Mouse (Mus musculus): ENCODE measurements around the gene Sec16b. TPM values are rescaled to one million over a fixed set of nuclear protein-coding genes. Genes with fewer than 3 reads are reported as not detected.

The Sec16b gene
- polyA plus RNA-seq, 1 experiment from 2014 or later, result 2.6 TPM

DNA sequence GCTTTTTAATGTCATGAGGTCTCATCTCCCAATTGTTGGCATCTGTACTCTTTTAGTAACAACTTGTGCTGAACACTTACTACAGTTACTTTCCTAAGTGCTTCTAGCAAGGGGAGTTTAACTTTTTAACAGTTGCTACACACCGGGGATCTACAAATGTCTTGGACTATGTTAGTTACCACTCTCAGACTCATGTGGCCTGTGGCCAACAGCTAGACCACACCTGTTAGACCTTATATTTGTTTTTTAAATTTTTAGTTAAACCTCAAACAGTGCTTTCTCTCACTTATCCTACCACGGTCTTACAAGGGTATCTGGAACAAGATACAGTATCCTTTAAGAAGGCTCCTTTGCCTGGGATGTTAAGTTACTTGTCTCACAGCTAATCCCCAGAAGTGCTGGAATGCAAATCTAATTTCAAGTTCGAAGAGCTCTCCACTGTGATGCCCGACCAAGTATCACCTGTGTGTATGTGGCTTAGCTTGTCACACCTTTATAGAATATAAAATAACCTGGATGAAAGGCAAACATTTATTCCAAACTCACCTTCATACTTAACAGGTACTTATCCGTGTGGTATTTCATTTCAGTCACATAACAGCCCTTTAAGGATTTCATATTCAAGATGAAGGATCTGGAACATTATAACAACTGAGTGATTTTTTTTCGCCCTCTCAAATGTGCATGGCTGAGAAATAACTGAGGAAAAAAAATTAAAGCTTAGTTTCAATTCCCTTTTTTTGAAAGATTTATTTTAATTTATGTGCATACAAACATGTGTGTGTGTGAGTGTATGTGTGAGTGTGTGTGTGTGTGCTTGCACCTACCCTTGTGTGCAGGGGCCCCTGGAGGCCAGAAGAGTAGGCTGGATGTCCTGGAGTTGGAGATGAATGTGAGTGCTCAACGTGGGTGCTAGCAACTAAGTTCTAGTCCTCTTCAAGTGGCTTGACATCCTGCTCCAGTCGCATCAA lies 10.6 kb downstream of the Sec16b start:
- 0 out of 2 replicates have a peak, but pooled peaks cover 2% of the 10 kb centered on the region for H3K4me1 ChIP-seq
- no peak overlapping the region for H3K27ac ChIP-seq
- H3K4me3 ChIP-seq (replicated peaks), result no peak overlapping the region
- H3K9ac ChIP-seq, result no peak overlapping the region
- no peaks in the 10 kb centered on the region for H3K36me3 ChIP-seq
- no peak overlapping the region for H3K4me2 ChIP-seq
- ATAC-seq (replicated peaks; ENCODE audit: low FRiP score), result no peak
- no peaks in the 10 kb centered on the region for H3K27me3 ChIP-seq
- 87% methylated on average over 8 of the region's 8 CpGs for WGBS
- no peaks in the 10 kb centered on the region for H3K9me3 ChIP-seq (replicated peaks)

DNA sequence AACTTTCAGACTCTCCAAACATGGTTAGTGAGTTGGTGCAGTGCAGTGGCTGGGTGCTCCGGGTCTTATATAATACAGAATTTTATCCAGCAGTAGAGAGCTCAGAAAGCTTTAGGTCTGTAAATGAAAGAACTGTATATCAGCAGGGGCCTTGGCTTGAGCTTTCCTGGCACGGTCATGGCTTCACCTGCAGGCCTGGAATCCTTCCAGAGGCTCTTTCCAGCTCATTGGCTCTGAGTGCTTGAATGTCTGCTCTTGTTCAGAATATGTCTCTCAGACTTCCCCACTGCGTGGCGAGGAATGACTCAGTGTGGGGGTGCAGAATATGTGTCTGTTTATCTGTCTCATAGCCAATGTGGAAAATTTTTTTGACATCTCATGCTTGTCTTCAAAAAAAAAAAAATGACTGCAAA lies 11.6 kb downstream of the Sec16b start:
- WGBS, result 44% methylated on average over 4 of the region's 4 CpGs
- no peak overlapping the region for H3K4me2 ChIP-seq
- H3K4me3 ChIP-seq (replicated peaks), result no peak overlapping the region
- H3K9me3 ChIP-seq (replicated peaks), result no peaks in the 10 kb centered on the region
- H3K27ac ChIP-seq, result no peak overlapping the region
- ATAC-seq (replicated peaks; ENCODE audit: low FRiP score), result 0 out of 2 replicates have a peak, but pooled peaks have one; percentile 29
- H3K9ac ChIP-seq, result no peak overlapping the region
- H3K4me1 ChIP-seq, result 0 out of 2 replicates have a peak, but pooled peaks cover 2% of the 10 kb centered on the region
- no peaks in the 10 kb centered on the region for H3K27me3 ChIP-seq
- H3K36me3 ChIP-seq, result no peaks in the 10 kb centered on the region

GRCm38 (mm10) chr1:157519396-157519795 lies 12.9 kb downstream of the Sec16b start:
- Histone ChIP-seq H3K27me3 (no peaks in the 10 kb centered on the region), H3K9ac (no peak overlapping the region), H3K4me1 (0 out of 2 replicates have a peak, but pooled peaks cover 2% of the 10 kb centered on the region), H3K27ac (no peak overlapping the region), H3K4me3 (replicated peaks) (no peak overlapping the region), H3K9me3 (replicated peaks) (no peaks in the 10 kb centered on the region), H3K36me3 (no peaks in the 10 kb centered on the region), H3K4me2 (no peak overlapping the region)
- no peak for ATAC-seq (replicated peaks; ENCODE audit: low FRiP score)
- WGBS, result 83% methylated on average over 2 of the region's 2 CpGs

DNA sequence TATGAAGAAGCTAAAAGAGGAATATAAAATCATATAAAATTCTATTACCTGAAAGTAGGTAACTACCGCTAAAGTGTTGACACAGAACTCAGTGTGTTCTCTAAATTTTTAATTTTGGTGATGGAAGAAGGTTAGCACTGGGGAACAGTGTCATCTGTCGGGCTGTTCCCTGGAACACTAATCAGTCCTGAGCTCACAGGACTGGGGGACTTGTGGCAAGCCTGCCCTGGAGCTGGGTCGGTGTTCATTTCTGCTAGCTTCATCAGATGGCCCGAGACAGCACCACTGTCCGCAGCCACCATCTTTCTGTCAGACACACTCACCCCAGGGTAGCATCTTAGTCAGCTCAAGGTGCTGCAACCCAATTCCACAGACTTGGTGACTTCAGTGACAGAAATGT lies 15.8 kb downstream of the Sec16b start:
- Histone ChIP-seq H3K9me3 (replicated peaks) (no peaks in the 10 kb centered on the region), H3K9ac (no peak overlapping the region), H3K27ac (no peak overlapping the region), H3K4me2 (no peak overlapping the region), H3K27me3 (no peaks in the 10 kb centered on the region), H3K4me1 (0 out of 2 replicates have a peak, but pooled peaks cover 2% of the 10 kb centered on the region), H3K4me3 (replicated peaks) (no peak overlapping the region), H3K36me3 (no peaks in the 10 kb centered on the region)
- ATAC-seq (replicated peaks; ENCODE audit: low FRiP score), result no peak
- WGBS, result 92% methylated on average over 5 of the region's 5 CpGs

GRCm38 (mm10) chr1:157524775-157525174 lies 18.2 kb downstream of the Sec16b start:
- H3K9ac ChIP-seq, result no peak overlapping the region
- no peak overlapping the region for H3K27ac ChIP-seq
- no peak overlapping the region for H3K4me3 ChIP-seq (replicated peaks)
- no peak overlapping the region for H3K4me2 ChIP-seq
- H3K9me3 ChIP-seq (replicated peaks), result no peaks in the 10 kb centered on the region
- H3K27me3 ChIP-seq, result no peaks in the 10 kb centered on the region
- no peaks in the 10 kb centered on the region for H3K36me3 ChIP-seq
- no peaks in the 10 kb centered on the region for H3K4me1 ChIP-seq
- ATAC-seq (replicated peaks; ENCODE audit: low FRiP score), result no peak
- WGBS, result 85% methylated on average over 7 of the region's 7 CpGs

DNA sequence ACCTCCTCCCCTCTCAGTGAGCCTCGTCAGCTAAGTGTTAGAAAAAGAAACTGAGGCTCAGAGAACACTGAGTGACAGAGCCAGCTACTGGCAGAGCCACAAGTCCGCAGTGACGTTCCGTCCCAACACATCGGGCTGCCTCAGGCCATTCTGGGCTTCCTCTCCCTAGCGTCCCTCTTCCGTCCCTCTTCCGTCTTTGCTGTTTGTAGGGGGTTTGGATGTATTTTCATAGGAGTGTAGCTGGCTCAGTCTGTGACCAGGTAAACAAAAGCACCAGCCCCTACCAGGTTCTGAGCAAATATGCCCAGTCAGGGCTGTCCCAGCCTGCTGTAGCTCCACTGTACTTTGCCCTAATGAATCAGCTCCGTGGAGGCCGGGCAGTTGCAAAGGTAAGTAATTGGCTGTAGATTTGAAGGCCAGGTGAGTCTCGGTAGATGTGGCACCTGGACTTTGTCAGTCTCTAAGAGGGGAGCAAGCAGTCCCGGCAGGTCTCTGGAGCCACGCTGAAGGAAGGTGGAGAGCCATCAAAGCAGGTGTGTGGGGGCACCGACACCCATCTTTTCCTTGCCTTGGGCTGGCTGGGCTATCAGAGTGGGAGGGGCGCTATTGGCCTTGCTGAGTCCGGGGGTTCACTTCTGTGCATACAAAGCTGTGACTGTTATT lies 19.3 kb downstream of the Sec16b start:
- H3K27me3 ChIP-seq, result no peaks in the 10 kb centered on the region
- no peaks in the 10 kb centered on the region for H3K36me3 ChIP-seq
- no peak overlapping the region for H3K4me2 ChIP-seq
- H3K9ac ChIP-seq, result no peak overlapping the region
- no peak for ATAC-seq (replicated peaks; ENCODE audit: low FRiP score)
- H3K4me3 ChIP-seq (replicated peaks), result no peak overlapping the region
- no peaks in the 10 kb centered on the region for H3K9me3 ChIP-seq (replicated peaks)
- no peak overlapping the region for H3K27ac ChIP-seq
- WGBS, result 86% methylated on average over 16 of the region's 16 CpGs
- no peaks in the 10 kb centered on the region for H3K4me1 ChIP-seq

DNA sequence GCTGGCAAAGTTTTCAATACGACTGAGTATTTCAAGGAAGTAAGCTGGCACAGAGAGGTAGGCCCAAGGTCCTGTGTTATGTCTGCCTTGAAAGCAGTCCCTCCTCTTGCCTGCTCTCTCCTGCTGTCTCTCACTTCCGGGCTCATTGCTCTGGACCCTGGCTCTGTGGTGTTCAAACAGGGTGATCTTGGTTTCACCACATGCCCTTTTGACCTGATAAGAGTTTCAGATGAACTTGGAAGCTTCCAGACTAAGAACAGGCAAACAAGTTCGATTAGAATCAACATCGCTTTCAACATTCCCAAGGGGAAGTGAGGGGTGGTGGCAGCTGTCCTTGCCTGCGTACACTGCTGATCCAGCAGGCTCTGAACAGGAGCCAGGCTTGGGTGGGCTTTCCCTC lies 20.1 kb downstream of the Sec16b start:
- no peaks in the 10 kb centered on the region for H3K9me3 ChIP-seq (replicated peaks)
- H3K4me1 ChIP-seq, result no peaks in the 10 kb centered on the region
- H3K4me2 ChIP-seq, result no peak overlapping the region
- 67% methylated on average over 5 of the region's 5 CpGs for WGBS
- H3K27me3 ChIP-seq, result no peaks in the 10 kb centered on the region
- no peaks in the 10 kb centered on the region for H3K36me3 ChIP-seq
- no peak overlapping the region for H3K9ac ChIP-seq
- ATAC-seq (replicated peaks; ENCODE audit: low FRiP score), result no peak
- H3K27ac ChIP-seq, result no peak overlapping the region
- H3K4me3 ChIP-seq (replicated peaks), result no peak overlapping the region

DNA sequence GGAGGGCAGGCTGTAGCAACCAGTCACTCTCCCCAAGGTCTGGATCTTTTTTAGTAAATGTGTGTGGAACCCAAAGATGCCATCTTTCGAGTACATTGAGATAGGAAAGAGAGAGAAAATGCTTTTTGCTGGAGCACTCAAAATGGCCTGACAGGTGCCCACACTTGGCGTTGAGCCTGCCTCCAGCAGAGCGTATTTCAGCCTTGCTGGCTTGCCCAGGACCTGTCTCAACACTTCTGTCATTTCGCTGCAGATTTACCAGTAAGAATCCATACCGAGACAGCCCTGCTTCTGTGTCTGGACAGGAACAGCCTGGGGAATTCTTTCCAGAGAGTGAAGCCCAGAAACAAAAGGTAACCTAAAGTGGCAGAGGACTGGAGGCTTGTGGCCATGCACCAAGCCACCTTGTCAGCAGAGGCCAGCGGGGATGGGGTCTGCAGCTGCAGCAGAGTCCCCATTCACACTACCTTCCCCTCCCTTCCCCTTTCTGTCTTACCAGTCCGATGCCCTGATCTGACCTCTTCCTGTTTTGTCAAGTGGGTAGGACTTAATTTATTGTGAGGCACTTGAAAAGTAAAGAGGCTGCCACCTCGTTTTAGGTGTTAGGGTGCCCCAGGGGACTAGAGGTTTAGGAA lies 26.4 kb downstream of the Sec16b start:
- Histone ChIP-seq H3K36me3 (no peaks in the 10 kb centered on the region), H3K4me1 (no peaks in the 10 kb centered on the region), H3K4me3 (replicated peaks) (no peak overlapping the region), H3K9me3 (replicated peaks) (no peaks in the 10 kb centered on the region), H3K9ac (no peak overlapping the region), H3K4me2 (no peak overlapping the region), H3K27ac (no peak overlapping the region), H3K27me3 (no peaks in the 10 kb centered on the region)
- ATAC-seq (replicated peaks; ENCODE audit: low FRiP score), result no peak
- WGBS, result 47% methylated on average over 8 of the region's 8 CpGs

GRCm38 (mm10) chr1:157535571-157535970 lies 29.0 kb downstream of the Sec16b start:
- Histone ChIP-seq H3K4me2 (no peak overlapping the region), H3K9me3 (replicated peaks) (no peaks in the 10 kb centered on the region), H3K27ac (no peak overlapping the region), H3K36me3 (no peaks in the 10 kb centered on the region), H3K4me1 (no peaks in the 10 kb centered on the region), H3K4me3 (replicated peaks) (no peak overlapping the region), H3K9ac (no peak overlapping the region), H3K27me3 (no peaks in the 10 kb centered on the region)
- 96% methylated on average over 1 of the region's 1 CpGs for WGBS
- no peak for ATAC-seq (replicated peaks; ENCODE audit: low FRiP score)

DNA sequence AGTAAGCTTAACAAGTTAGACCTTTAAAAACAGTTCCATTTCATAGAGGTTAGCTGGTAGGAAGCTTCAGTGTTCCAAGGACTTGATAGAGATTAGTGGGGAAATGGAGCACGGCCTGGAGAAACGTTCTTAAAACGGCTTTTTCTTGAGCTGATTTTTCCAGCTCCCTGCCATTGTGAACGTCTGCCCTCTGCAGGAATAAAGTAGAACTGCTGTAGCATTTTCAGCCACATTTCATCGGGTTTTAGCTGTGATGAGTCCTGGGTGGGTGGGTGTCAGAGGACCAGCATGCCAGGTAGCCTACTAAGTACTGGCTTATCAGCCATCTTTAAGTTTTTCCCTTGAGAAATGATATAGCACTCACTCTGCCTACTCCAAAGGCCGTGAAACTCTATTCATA lies 29.9 kb downstream of the Sec16b start:
- ATAC-seq (replicated peaks; ENCODE audit: low FRiP score), result no peak
- Histone ChIP-seq H3K9me3 (replicated peaks) (no peaks in the 10 kb centered on the region), H3K4me2 (no peak overlapping the region), H3K4me1 (no peaks in the 10 kb centered on the region), H3K27ac (no peak overlapping the region), H3K9ac (no peak overlapping the region), H3K27me3 (no peaks in the 10 kb centered on the region), H3K4me3 (replicated peaks) (no peak overlapping the region), H3K36me3 (no peaks in the 10 kb centered on the region)
- 11% methylated on average over 6 of the region's 6 CpGs for whole genome bisulfite sequencing

- no peaks in the 10 kb centered on the region for H3K4me1 ChIP-seq
- no peak overlapping the region for H3K4me2 ChIP-seq
- no peak overlapping the region for H3K4me3 ChIP-seq (replicated peaks)
- H3K27ac ChIP-seq, result no peak overlapping the region
- WGBS, result 87% methylated on average over 5 of the region's 5 CpGs
- no peaks in the 10 kb centered on the region for H3K9me3 ChIP-seq (replicated peaks)
- no peaks in the 10 kb centered on the region for H3K27me3 ChIP-seq
- H3K9ac ChIP-seq, result no peak overlapping the region
- ATAC-seq (replicated peaks; ENCODE audit: low FRiP score), result no peak
- no peaks in the 10 kb centered on the region for H3K36me3 ChIP-seq
These were observed 31.1 kb downstream of the Sec16b start for GRCm38 (mm10) chr1:157537636-157538035.

DNA sequence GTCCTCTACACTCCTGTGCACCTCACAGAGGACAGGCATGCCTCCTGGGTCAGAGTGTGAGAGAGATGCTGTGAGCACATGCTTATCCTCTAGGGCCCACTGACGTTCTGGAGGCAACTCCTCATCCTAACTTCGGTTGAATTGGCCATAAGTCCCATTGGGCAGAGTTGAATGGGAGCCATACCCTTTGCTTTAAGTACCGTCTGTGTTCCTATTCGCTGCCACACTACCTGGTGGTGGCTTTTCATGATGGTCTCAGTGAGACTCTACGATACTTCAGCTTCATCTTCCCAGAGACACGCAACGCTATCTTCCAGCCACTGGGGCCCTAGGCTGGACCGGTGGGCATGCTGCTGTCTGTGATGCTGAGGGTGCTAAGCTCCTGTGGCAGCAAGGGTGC lies 38.5 kb downstream of the Sec16b start:
- Histone ChIP-seq H3K4me3 (replicated peaks) (no peak overlapping the region), H3K9ac (no peak overlapping the region), H3K9me3 (replicated peaks) (no peaks in the 10 kb centered on the region), H3K27ac (no peak overlapping the region), H3K36me3 (no peaks in the 10 kb centered on the region), H3K4me2 (no peak overlapping the region), H3K4me1 (no peaks in the 10 kb centered on the region), H3K27me3 (no peaks in the 10 kb centered on the region)
- WGBS, result 90% methylated on average over 8 of the region's 8 CpGs
- ATAC-seq (replicated peaks; ENCODE audit: low FRiP score), result no peak

Data from kidney, embryonic 15.5 days (tissue).